Mouse (Mus musculus) kidney, embryonic 15.5 days (tissue): Measurements from ENCODE around the gene Rasgef1b. TPM values are rescaled to one million over a fixed set of nuclear protein-coding genes. Genes with fewer than 3 reads are reported as not detected.

Source experiments
- ATAC-seq: fragments of 200-750 bp; cut with Nextera tagmentation; replicated peaks from 2 replicates; pipeline ENCODE4 v1.8.0; 2017; ENCODE audit warnings: moderate TSS enrichment; ENCODE audit not compliant: low FRiP score
- H3K27ac ChIP-seq: fragments of 300-500 bp; sonication (generic); 2 replicates; pipeline ENCODE4 v1.5.1; 2015; ENCODE audit warnings: mild to moderate bottlenecking, inconsistent platforms
- H3K27me3 ChIP-seq: fragments of 300-500 bp; sonication (generic); 2 replicates; pipeline ENCODE4 v1.6.1; 2015; ENCODE audit warnings: inconsistent platforms
- H3K36me3 ChIP-seq: fragments of 300-500 bp; sonication (generic); 2 replicates; pipeline ENCODE4 v1.6.1; 2015; ENCODE audit warnings: inconsistent platforms
- H3K4me1 ChIP-seq: fragments of 300-500 bp; sonication (generic); 2 replicates; pipeline ENCODE4 v1.6.1; 2015; ENCODE audit warnings: inconsistent platforms
- H3K4me2 ChIP-seq: fragments of 300-500 bp; sonication (generic); 2 replicates; pipeline ENCODE4 v1.6.1; 2015; ENCODE audit warnings: moderate library complexity, mild to moderate bottlenecking, inconsistent platforms
- H3K4me3 ChIP-seq: fragments of 300-500 bp; sonication (generic); replicated peaks from 2 replicates; pipeline ENCODE4 v1.5.1; 2015; ENCODE audit warnings: mild to moderate bottlenecking, inconsistent platforms
- H3K9ac ChIP-seq: fragments of 300-500 bp; sonication (generic); 2 replicates; pipeline ENCODE4 v1.6.1; 2015; ENCODE audit warnings: mild to moderate bottlenecking, inconsistent platforms
- H3K9me3 ChIP-seq: fragments of 300-500 bp; sonication (generic); replicated peaks from 2 replicates; pipeline ENCODE4 v1.6.1; 2016; ENCODE audit warnings: inconsistent platforms
- WGBS: fragments of 180-500 bp; shearing (Covaris S2); methylation state at CpG from one replicate; pipeline ENCODE4 v1.1.7; 2015; ENCODE audit warnings: mixed read lengths; 5-methylcytosine and 5-hydroxymethylcytosine counted together
- polyA plus RNA-seq: library from polyadenylated mRNA; unstranded; fragments of >200 nt; fragmentation: Nextera tagmentation; extraction: Ambion mirVana; gene quantifications from 2 replicates; pipeline ENCODE4 v1.2.1, GENCODE M21; 2015

The Rasgef1b gene
- polyA plus RNA-seq, 1 experiment from 2014 or later: 7.0 TPM

DNA sequence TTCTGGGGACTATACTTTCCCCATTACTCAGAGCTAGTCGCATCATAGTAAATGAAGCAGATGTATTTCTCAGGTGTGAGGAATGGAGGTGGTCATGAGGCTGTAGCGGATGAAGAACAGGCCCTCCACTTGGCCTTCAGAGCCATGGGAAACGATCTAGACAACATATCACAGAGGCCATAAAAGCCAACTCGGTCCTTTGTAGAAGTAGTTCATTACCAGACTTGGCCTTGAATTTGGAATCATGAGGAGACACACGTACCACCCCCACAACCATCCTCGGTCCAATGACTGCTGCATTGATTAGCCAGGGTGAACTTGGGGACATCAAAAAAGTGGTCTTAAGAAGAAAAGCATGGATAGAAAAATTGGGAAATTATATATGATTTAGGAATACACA lies 442.8 kb downstream of the Rasgef1b start:
- WGBS: 78% methylated on average over 6 of the region's 6 CpGs
- no peak for ATAC-seq
- H3K27ac ChIP-seq: no peak overlapping the region
- no peak overlapping the region for H3K4me2 ChIP-seq
- H3K9me3 ChIP-seq: no peaks in the 10 kb centered on the region
- no peak overlapping the region for H3K9ac ChIP-seq
- H3K27me3 ChIP-seq: no peaks in the 10 kb centered on the region
- no peak overlapping the region for H3K4me3 ChIP-seq
- no peaks in the 10 kb centered on the region for H3K36me3 ChIP-seq
- no peaks in the 10 kb centered on the region for H3K4me1 ChIP-seq

DNA sequence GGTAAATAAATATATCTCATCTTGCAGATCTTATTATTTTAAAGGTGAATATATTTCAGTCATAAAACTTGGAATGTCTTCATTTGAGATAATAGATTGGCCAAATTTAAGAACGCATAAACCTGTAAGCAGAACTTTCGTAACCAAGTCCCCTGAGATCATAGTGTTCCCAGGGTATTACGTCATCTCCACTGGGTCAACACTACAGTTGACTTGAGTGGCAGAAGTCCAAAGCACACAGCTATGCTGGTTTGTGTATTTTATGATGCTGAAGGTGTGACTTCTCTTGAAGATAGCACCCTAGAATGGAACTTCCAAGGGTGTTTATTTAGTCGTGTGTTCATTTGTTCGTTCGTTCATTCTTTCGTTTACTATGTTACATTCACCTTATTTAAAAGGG lies 444.5 kb downstream of the Rasgef1b start:
- peaks cover 2% of the 10 kb centered on the region for H3K4me1 ChIP-seq
- H3K4me3 ChIP-seq: no peak overlapping the region
- H3K27ac ChIP-seq: no peak overlapping the region
- no peak overlapping the region for H3K4me2 ChIP-seq
- no peaks in the 10 kb centered on the region for H3K36me3 ChIP-seq
- H3K9ac ChIP-seq: no peak overlapping the region
- H3K9me3 ChIP-seq: no peaks in the 10 kb centered on the region
- no peaks in the 10 kb centered on the region for H3K27me3 ChIP-seq
- WGBS: 81% methylated on average over 7 of the region's 7 CpGs
- no peak for ATAC-seq

DNA sequence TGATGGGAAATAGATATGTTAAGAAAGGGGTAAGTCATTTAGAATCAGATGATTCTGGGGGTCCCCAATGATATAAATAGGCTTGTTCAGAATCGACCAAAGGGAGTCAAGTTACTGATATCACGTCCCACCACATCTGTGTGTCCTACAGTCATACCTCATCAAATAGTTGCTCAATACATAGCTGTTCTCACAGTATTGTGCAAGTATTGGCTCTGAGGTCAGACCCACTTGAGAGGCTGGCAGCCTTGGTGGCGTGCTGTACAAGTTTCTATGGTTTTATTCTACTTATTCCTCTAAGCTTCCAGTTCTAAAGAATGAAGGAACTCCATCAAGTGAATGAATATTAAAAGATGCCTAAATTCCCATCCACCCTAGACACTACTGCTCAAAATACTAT lies 445.2 kb downstream of the Rasgef1b start:
- no peak overlapping the region for H3K27ac ChIP-seq
- no peak overlapping the region for H3K4me3 ChIP-seq
- no peaks in the 10 kb centered on the region for H3K27me3 ChIP-seq
- peaks cover 9% of the 10 kb centered on the region for H3K4me1 ChIP-seq
- H3K4me2 ChIP-seq: no peak overlapping the region
- H3K9ac ChIP-seq: no peak overlapping the region
- no peaks in the 10 kb centered on the region for H3K36me3 ChIP-seq
- WGBS: 87% methylated on average over 3 of the region's 3 CpGs
- ATAC-seq: no peak
- H3K9me3 ChIP-seq: no peaks in the 10 kb centered on the region

DNA sequence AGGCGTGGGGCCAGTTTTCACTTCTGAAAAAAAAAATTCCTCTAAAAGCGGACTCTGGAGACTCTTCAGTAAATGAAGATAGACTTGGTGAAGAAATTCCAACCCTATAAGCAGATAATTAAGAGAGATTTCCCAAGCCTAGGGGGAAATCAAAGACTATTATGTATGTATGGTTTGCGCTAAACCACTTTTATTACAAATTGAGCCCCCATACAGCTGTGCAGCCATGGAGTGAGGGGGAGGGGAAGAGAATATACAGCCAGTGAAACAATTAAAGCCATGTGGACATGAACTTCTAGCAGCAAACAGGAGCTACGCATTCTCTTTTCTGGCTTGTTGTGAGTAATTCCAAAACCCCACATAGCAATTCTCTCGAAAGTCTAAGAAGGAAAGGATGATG lies 448.3 kb downstream of the Rasgef1b start:
- WGBS: 82% methylated on average over 5 of the region's 5 CpGs
- Histone ChIP-seq H3K27ac (no peak overlapping the region), H3K9ac (no peak overlapping the region), H3K9me3 (no peaks in the 10 kb centered on the region), H3K4me2 (no peak overlapping the region), H3K27me3 (no peaks in the 10 kb centered on the region; the same call in 1 of the 2 replicates), H3K4me1 (peaks cover 11% of the 10 kb centered on the region), H3K4me3 (no peak overlapping the region), H3K36me3 (no peaks in the 10 kb centered on the region)
- ATAC-seq: no peak

DNA sequence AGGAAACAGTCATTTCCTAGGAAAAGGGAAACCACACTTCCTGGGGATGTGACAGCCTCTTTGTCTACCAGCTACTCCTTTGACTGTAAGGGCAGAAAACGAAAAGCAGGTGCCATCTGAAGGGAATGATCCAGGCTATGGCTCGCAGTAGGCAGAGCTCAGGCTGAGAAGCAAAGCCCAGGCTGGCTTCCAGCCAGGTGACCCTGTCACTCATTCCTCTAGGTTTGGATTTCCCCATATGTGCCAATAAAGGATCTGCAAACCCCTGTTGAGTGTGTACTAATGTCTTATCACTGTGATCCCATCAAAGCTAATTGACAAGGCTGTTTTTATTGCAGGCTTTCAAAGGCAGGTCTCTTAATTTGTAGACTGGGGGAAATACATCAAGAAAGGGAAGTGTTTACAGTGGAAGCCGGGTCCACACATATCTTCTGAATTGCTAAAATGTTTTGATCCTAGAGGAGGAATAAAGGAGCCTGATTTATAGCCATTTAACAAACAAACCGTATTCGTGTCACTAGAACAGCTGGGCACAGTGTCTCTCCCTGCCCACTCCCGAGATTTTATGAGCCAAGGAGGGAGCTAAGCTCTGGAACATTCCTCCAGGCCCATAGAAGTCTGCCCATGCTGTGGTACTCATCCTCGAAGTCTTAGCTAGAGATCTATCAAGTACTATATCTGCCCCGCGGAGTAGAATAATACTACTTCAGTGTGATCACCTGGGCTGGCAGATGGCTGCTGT lies 449.7 kb downstream of the Rasgef1b start:
- no peak overlapping the region for H3K4me2 ChIP-seq
- no peak overlapping the region for H3K4me3 ChIP-seq
- H3K4me1 ChIP-seq: peaks cover 11% of the 10 kb centered on the region
- ATAC-seq: no peak
- H3K27ac ChIP-seq: no peak overlapping the region
- H3K27me3 ChIP-seq: no peaks in the 10 kb centered on the region; the same call in 1 of the 2 replicates
- no peaks in the 10 kb centered on the region for H3K9me3 ChIP-seq
- no peak overlapping the region for H3K9ac ChIP-seq
- WGBS: 30% methylated on average over 9 of the region's 9 CpGs
- no peaks in the 10 kb centered on the region for H3K36me3 ChIP-seq

DNA sequence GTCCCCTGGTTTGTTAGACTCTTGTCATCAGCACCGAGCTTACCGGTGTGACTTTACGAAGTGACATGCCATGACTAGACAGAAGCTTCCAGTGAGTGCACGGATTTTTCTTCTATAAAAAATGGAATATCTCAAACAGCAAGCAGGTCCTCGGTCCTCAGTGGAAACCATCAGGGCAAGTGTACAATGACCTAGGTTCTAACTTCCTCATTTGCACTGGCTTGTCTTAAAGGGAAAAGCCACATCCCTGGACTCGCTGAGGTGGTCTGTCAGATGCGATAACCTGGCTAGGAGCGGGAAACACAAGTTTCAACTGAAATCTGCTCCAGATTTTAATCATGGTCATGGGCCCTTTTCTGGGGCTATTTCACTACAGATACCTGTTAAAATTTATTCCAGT lies 450.5 kb downstream of the Rasgef1b start:
- H3K9ac ChIP-seq: no peak overlapping the region
- no peaks in the 10 kb centered on the region for H3K9me3 ChIP-seq
- H3K4me2 ChIP-seq: no peak overlapping the region
- WGBS: 90% methylated on average over 8 of the region's 8 CpGs
- H3K4me3 ChIP-seq: no peak overlapping the region
- no peaks in the 10 kb centered on the region; the same call in 1 of the 2 replicates for H3K27me3 ChIP-seq
- H3K36me3 ChIP-seq: no peaks in the 10 kb centered on the region
- H3K4me1 ChIP-seq: peaks cover 11% of the 10 kb centered on the region
- no peak overlapping the region for H3K27ac ChIP-seq
- ATAC-seq: no peak

DNA sequence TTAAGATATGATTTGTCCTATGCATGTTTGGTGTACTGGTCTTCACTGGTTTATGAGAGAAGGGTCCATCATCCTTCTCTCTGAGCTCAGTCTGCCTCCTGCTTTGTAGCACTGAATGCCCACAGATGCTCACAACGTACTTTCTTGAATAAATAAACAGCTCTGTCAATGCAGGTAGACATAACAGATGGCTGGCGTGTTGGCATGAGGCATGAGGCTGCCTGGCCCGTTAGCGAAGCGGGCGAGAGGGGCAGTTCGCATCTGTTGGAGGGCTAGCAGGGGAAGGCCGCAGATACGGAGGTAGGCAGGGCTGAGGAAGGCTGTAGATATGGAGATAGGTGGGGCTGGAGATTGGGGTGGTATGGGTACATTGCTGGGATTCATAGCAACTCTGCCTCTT lies 451.3 kb downstream of the Rasgef1b start:
- WGBS: 89% methylated on average over 9 of the region's 9 CpGs
- Histone ChIP-seq H3K9ac (no peak overlapping the region), H3K4me2 (no peak overlapping the region), H3K4me1 (peaks cover 11% of the 10 kb centered on the region), H3K4me3 (no peak overlapping the region), H3K36me3 (no peaks in the 10 kb centered on the region), H3K9me3 (no peaks in the 10 kb centered on the region), H3K27me3 (no peaks in the 10 kb centered on the region; the same call in 1 of the 2 replicates), H3K27ac (no peak overlapping the region)
- no peak for ATAC-seq

DNA sequence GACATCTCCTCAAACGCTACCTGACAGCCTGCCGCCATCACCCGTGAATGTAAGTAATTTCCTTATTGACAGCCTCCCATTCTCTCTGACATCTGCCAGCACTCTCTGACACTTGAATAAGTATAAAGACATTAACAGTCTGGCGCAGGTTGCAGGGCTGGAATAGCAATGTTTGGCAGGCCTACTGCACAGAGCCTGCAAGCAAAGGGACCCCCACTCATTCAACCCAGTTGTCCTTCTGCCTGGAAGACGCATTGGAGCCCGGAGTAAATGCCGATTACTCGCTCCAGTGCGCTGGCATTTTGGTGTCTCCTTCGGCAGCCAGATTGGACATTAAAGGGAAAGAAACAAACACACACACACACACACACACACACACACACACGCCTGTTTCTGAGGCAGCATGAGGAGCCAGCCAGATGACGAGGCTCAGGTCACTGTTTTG lies 454.7 kb downstream of the Rasgef1b start:
- Histone ChIP-seq H3K36me3 (no peaks in the 10 kb centered on the region), H3K27me3 (no peaks in the 10 kb centered on the region; the same call in 1 of the 2 replicates), H3K4me2 (no peak overlapping the region), H3K4me3 (no peak overlapping the region), H3K27ac (no peak overlapping the region), H3K9ac (no peak overlapping the region), H3K9me3 (no peaks in the 10 kb centered on the region), H3K4me1 (peaks cover 7% of the 10 kb centered on the region)
- ATAC-seq: no peak
- 62% methylated on average over 12 of the region's 12 CpGs for WGBS

DNA sequence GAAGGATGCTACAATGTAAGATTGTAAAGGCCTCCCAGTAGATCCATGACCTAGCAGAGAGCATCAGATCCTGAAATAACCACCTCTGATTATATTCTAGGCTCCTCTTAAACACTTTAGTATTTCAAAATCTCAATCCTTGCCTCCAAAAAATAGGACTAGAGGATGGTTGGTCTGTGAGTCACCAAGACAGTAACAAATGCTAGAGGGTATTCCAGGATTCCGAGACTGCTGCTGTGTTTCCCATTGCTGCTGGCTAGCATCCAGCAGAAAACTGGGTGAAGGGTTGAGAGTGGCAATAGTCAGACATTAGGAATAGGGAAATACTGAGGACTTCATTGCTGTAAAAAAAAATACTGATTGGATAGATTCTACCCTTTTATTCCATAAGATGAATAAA lies 457.3 kb downstream of the Rasgef1b start:
- Histone ChIP-seq H3K4me1 (no peaks in the 10 kb centered on the region), H3K4me2 (no peak overlapping the region), H3K27me3 (no peaks in the 10 kb centered on the region), H3K9ac (no peak overlapping the region), H3K9me3 (no peaks in the 10 kb centered on the region), H3K27ac (no peak overlapping the region), H3K36me3 (no peaks in the 10 kb centered on the region), H3K4me3 (no peak overlapping the region)
- 72% methylated on average over 1 of the region's 1 CpGs for WGBS
- ATAC-seq: no peak

DNA sequence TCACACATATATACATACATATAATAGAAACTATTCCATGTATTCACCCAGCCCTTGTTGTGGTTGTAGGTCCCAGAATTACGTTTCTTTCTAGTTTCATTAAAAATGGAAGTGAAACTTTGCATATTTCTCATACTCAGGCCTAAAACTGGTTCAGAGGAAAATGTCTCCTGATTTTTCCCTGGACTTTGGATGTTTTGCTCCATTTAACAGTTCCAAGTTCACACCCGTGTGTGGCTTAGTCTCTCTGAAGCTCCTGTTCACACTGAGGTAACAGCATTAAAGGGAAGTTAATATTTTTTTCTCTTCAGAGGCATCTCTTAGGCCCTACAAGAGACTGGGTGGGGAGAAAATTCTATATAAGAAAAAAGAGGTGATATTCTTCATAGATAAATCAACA lies 459.7 kb downstream of the Rasgef1b start:
- no peak overlapping the region for H3K4me3 ChIP-seq
- no peaks in the 10 kb centered on the region for H3K4me1 ChIP-seq
- no peaks in the 10 kb centered on the region for H3K9me3 ChIP-seq
- no peak overlapping the region for H3K4me2 ChIP-seq
- no peak overlapping the region for H3K9ac ChIP-seq
- WGBS: 76% methylated on average over 2 of the region's 2 CpGs
- no peaks in the 10 kb centered on the region for H3K27me3 ChIP-seq
- no peak overlapping the region for H3K27ac ChIP-seq
- no peaks in the 10 kb centered on the region for H3K36me3 ChIP-seq
- no peak for ATAC-seq

DNA sequence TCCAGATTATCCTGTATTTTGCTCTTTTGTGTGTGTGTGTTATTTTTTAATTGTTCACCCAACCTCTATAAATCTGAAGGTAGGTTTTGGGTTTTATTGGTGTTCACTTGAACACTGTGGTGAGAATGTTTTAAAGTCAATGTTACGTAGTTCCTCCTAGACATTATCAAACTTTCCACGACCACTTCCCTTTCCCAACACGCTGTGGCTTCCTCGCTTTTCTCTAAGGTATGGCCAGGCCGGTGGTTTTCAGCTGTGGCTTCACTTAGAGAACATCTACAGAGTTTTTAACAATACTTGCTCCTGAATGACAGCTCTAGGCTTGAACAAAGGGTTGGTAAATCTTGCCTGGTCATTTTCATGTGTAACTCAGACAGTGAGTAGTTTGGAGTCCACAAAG lies 461.5 kb downstream of the Rasgef1b start:
- Histone ChIP-seq H3K4me1 (no peaks in the 10 kb centered on the region), H3K27ac (no peak overlapping the region), H3K4me2 (no peak overlapping the region), H3K36me3 (no peaks in the 10 kb centered on the region), H3K9ac (no peak overlapping the region), H3K4me3 (no peak overlapping the region), H3K27me3 (no peaks in the 10 kb centered on the region), H3K9me3 (no peaks in the 10 kb centered on the region)
- 83% methylated on average over 5 of the region's 5 CpGs for WGBS
- ATAC-seq: no peak

DNA sequence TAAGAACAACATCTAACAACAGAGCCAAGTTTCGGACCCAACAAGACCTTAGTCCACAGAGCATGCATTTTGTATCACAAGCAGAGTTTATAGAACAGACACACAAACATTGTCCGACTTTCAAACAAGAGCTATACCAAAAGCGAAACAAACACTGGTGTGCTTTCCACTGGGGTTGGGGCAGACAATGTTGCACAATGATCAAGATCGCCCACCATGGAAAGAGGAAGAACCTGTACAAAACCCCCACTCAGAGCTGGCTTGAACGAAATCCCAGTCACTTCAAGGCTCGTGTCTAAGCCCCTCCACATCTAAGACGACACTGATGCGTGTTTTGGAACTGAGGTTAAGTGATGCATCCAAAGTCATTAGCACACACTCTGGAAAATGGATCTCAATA lies 462.6 kb downstream of the Rasgef1b start:
- no peak for ATAC-seq
- no peak overlapping the region for H3K9ac ChIP-seq
- 87% methylated on average over 8 of the region's 8 CpGs for WGBS
- no peak overlapping the region for H3K27ac ChIP-seq
- no peaks in the 10 kb centered on the region for H3K9me3 ChIP-seq
- no peak overlapping the region for H3K4me3 ChIP-seq
- no peaks in the 10 kb centered on the region for H3K4me1 ChIP-seq
- no peaks in the 10 kb centered on the region for H3K27me3 ChIP-seq
- no peak overlapping the region for H3K4me2 ChIP-seq
- no peaks in the 10 kb centered on the region for H3K36me3 ChIP-seq
